Mouse (Mus musculus): ENCODE measurements around the gene Gm3512.
"Not testable (repeated sequence)": the region's sequence is repeated elsewhere in the genome, so short reads cannot be mapped to it uniquely, and the experiment has no call there.

The Gm3512 gene

DNA sequence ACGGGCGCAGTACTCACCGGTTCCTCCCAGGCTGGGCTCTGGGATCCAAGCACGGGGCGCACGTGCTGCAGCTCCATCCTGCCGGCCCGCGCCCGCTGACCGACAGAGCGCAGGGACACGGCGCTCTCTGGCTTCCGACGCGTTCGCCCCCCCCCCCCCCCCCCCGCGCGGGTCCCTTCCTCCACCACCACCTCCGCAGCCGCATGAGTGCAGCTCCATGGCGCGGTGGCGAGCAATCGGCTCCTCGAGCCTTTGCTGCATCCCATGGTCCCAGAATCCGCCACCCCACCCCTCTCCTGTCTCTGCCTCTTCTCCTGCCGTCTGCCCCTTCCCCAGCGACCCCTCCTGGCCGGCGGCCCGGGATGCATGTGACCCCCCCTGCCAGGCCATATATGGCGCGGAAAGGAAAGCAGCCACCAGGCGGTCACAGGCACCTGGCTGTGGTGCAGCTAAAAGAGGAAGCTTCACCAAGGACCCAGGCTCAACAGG lies at the start of gene Gm3512:
Gm3512 (minus strand) TSS at position 51 of the 489 bp plus-strand sequence.
- not testable (repeated sequence) for DNase-seq (ENCODE audit: low read depth)

DNA sequence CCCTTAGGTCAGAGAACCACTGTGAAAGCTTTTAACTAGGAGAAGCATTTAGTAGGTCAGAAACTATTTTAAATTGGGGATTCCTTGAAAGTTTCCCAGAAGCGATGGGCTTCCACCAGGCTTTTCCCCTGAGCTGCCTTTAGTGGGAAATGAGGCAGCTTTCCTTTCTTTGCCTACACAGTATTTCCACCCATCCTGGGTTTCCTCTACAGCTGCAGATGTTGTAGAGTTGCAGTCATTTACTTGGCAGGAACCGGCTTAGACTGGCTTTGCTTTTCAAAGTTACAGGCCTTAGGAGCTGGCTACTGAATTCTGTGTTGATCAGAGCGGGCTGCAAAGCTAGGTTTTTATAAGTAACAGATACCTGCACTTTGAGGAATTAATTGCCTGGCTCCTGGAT lies 25.7 kb upstream of the Gm3512 start:
- DNase-seq (ENCODE audit: low read depth), result not testable (repeated sequence)

DNA sequence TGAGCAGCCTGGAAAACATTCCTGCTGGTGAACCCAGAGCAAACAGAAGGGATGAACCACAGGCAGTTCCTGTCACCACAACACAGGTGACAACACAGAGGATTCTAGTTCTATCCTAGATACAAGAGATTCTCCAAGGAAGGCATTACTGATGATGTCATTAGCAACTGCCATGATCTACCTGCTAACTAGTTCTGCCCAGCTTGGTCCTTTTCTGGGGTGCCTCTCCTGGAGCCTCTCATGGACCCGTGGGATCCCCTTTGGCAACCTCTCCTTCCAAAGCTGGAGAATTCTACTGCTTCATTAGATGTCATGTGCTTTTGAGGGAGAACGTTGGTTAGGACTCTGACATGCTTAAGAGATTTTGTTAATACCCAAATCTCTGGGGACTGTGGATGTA lies 20.1 kb upstream of the Gm3512 start, which contains the start of gene Gm16434:
Gm16434 (minus strand) TSS at position 101 of the 400 bp plus-strand sequence.
- DNase-seq (ENCODE audit: low read depth), result not testable (repeated sequence)

DNA sequence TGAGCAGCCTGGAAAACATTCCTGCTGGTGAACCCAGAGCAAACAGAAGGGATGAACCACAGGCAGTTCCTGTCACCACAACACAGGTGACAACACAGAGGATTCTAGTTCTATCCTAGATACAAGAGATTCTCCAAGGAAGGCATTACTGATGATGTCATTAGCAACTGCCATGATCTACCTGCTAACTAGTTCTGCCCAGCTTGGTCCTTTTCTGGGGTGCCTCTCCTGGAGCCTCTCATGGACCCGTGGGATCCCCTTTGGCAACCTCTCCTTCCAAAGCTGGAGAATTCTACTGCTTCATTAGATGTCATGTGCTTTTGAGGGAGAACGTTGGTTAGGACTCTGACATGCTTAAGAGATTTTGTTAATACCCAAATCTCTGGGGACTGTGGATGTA lies 49.0 kb downstream of the Gm3512 start, which contains the start of gene Gm6676:
Gm6676 (minus strand) TSS at position 101 of the 400 bp plus-strand sequence.
- not testable (repeated sequence) for DNase-seq (ENCODE audit: low read depth)

DNA sequence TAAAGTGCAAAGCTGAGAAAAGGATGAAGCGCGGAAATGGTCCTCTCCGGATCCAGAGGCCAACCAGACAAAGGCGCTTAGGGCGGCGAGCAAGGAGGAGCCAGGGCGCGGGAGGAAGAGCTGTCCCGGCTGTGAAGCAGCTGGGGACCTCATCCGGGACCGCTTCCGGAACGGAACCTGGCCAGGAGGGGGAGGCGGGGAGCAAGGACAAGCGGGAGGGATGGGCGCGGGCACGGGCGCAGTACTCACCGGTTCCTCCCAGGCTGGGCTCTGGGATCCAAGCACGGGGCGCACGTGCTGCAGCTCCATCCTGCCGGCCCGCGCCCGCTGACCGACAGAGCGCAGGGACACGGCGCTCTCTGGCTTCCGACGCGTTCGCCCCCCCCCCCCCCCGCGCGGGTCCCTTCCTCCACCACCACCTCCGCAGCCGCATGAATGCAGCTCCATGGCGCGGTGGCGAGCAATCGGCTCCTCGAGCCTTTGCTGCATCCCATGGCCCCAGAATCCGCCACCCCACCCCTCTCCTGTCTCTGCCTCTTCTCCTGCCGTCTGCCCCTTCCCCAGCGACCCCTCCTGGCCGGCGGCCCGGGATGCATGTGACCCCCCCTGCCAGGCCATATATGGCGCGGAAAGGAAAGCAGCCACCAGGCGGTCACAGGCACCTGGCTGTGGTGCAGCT lies 69.1 kb downstream of the Gm3512 start:
- not testable (repeated sequence) for DNase-seq (ENCODE audit: low read depth)

Measured in NIH3T3 (cell line).